Mouse (Mus musculus): ENCODE measurements around the gene Eif2ak4.
A peak's percentile ranks its signal among the peaks of the same experiment; 100 is the strongest.

Eif2ak4 gene

DNA sequence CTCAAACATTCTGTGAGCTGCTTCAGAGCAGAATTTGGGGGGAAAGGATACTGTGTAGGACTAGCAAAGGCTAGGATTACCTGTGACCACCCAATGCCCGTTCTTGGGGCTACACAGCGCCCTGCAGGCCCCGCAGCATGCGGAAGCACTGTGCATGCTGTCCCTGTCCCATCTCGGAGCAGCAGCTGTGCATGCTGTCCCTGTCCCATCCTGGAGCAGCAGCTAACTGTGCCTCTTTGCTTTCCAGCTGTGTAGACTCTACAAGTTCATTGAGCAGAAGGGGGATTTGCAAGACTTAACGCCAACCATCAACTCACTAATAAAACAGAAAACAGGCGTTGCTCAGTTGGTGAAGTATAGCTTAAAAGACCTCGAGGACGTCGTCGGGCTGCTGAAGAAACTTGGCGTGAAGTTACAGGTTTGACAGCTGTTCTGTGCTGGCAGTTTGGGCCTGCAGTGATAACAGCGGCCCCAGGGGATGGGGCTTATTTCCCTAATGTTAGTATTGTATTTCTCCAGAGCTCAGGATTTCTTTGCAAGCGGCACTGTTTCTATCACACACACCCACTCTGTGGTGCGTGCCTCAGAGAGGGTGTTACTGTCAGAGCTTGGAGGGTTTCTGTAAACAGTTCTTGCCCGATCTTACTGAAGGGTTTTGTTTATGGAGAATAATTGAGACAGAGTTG lies 73.2 kb downstream of the Eif2ak4 start:
- no peaks in the 10 kb centered on the region for H3K9me3 ChIP-seq (ENCODE audit: low read length)
- no peaks in the 10 kb centered on the region for H3K27me3 ChIP-seq (ENCODE audit: insufficient read depth, low read length)
- no peak for TF ChIP-seq POU5F1 (IDR thresholded peaks at IDR 0.05; ENCODE audit: borderline replicate concordance, low read length)

DNA sequence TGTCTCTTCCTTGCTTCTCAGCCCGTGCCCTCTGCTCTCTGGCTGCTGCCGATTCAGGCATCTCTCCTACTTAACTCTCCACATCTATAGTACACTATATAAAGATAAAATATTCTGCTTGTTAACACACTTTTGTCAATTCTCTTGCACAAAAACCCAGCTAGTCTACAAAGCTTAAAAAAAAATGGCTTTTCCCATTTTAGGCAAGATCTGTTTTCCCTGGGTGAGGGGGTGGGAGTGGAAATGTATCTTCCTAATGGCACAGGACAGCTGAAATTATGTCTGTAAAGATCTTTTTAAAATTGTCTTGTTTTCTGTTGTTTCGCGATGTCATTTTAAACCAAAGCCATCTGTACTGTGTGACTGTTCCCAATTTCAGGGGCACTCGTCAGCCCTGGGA lies 75.1 kb downstream of the Eif2ak4 start:
- peaks cover 4% of the 10 kb centered on the region for H3K4me1 ChIP-seq (replicated peaks; ENCODE audit: low read depth, low read length)
- TF ChIP-seq NANOG (IDR thresholded peaks at IDR 0.05; ENCODE audit: borderline replicate concordance, low read length), result no peak
- H3K9me3 ChIP-seq (ENCODE audit: low read length), result no peaks in the 10 kb centered on the region
- H3K27me3 ChIP-seq (ENCODE audit: insufficient read depth, low read length), result no peaks in the 10 kb centered on the region
- H3K36me3 ChIP-seq (ENCODE audit: insufficient read depth, low read length), result peaks cover 14% of the 10 kb centered on the region
- H3K4me3 ChIP-seq (replicated peaks; ENCODE audit: low read length), result no peak overlapping the region

More for the DNA sequence above, 73.2 kb downstream of the Eif2ak4 start:
- Histone ChIP-seq H3K4me3 (replicated peaks; ENCODE audit: low read length) (no peak overlapping the region), H3K4me1 (replicated peaks; ENCODE audit: low read depth, low read length) (peaks cover 4% of the 10 kb centered on the region), H3K36me3 (ENCODE audit: insufficient read depth, low read length) (peaks cover 14% of the 10 kb centered on the region)

DNA sequence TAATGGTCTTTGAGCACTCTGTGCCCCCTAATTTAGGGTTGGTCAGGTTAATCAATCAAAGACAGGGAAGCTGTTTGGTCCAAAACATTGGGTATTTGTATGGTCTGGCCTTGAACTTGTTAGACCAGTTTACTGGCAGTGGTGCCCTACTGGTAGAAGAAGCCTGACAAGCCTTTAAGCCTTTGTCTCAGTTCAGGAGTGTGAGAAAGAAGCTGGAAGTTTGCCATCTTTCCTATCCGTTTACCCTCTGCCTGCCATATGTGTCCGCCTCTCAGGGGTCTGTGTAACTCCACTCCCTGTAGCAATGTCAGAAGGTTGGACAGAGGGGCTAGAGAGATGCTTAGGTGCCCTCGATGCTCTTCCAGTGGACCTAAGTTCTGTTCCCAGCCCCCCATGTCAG lies 76.0 kb downstream of the Eif2ak4 start:
- Histone ChIP-seq H3K4me3 (replicated peaks; ENCODE audit: low read length) (no peak overlapping the region), H3K27me3 (ENCODE audit: insufficient read depth, low read length) (no peaks in the 10 kb centered on the region), H3K9me3 (ENCODE audit: low read length) (no peaks in the 10 kb centered on the region), H3K36me3 (ENCODE audit: insufficient read depth, low read length) (peaks cover 24% of the 10 kb centered on the region), H3K4me1 (replicated peaks; ENCODE audit: low read depth, low read length) (peaks cover 4% of the 10 kb centered on the region)
- TF ChIP-seq CTCF (conservative IDR thresholded peaks at IDR 0.05; ENCODE audit: low read length) (no peak), POU5F1 (IDR thresholded peaks at IDR 0.05; ENCODE audit: borderline replicate concordance, low read length) (no peak), NANOG (IDR thresholded peaks at IDR 0.05; ENCODE audit: borderline replicate concordance, low read length) (no peak)

DNA sequence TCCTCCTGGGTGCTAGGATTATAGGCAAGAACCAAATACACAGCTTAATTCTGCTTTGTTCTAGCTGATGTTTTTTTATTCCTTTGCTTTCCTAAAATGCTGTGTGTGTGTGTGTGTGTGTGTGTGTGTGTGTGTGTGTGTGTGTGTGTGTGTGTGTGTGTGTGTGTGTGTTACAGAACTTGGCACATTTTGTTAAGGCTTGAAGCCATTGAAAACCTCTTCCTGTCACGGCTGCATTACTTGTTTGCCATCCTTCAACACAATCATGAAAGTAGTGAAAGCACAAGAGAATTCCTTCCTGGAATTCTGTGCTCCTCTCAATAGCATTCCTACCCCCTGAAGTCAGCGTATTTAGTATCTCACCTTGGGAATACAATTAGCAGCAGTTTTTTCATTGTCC lies 77.5 kb downstream of the Eif2ak4 start:
- Histone ChIP-seq H3K36me3 (ENCODE audit: insufficient read depth, low read length) (peaks cover 38% of the 10 kb centered on the region), H3K9me3 (ENCODE audit: low read length) (no peaks in the 10 kb centered on the region), H3K4me1 (replicated peaks; ENCODE audit: low read depth, low read length) (peaks cover 4% of the 10 kb centered on the region), H3K4me3 (replicated peaks; ENCODE audit: low read length) (no peak overlapping the region), H3K27me3 (ENCODE audit: insufficient read depth, low read length) (no peaks in the 10 kb centered on the region)
- no peak for TF ChIP-seq CTCF (conservative IDR thresholded peaks at IDR 0.05; ENCODE audit: low read length)
- TF ChIP-seq POU5F1 (IDR thresholded peaks at IDR 0.05; ENCODE audit: borderline replicate concordance, low read length), result no peak
- TF ChIP-seq NANOG (IDR thresholded peaks at IDR 0.05; ENCODE audit: borderline replicate concordance, low read length), result no peak

DNA sequence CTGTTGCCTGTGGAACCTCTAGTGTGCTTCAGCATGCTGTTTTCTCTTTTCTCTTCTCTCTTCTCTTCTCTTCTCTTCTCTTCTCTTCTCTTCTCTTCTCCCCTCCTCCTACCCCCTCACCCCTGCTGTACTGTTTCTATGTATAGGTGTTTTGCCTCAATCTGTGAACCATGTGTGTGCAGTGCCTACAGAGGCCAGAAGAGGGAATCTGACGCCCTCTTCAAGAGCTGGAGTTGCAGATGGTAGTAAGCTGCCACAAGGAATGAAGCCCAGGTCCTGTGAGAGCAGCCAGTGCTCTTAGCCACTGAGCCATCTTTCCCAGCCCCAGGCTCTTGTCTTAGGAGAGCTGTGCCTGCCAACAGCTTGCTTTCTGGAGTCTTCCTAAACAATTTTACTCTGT lies 78.2 kb downstream of the Eif2ak4 start:
- Histone ChIP-seq H3K27me3 (ENCODE audit: insufficient read depth, low read length) (no peaks in the 10 kb centered on the region), H3K36me3 (ENCODE audit: insufficient read depth, low read length) (peaks cover 45% of the 10 kb centered on the region), H3K9me3 (ENCODE audit: low read length) (no peaks in the 10 kb centered on the region), H3K4me3 (replicated peaks; ENCODE audit: low read length) (no peak overlapping the region), H3K4me1 (replicated peaks; ENCODE audit: low read depth, low read length) (peaks cover 4% of the 10 kb centered on the region)
- TF ChIP-seq NANOG (IDR thresholded peaks at IDR 0.05; ENCODE audit: borderline replicate concordance, low read length) (no peak), CTCF (conservative IDR thresholded peaks at IDR 0.05; ENCODE audit: low read length) (peak; percentile 14; the same call in 1 of the 2 replicates), POU5F1 (IDR thresholded peaks at IDR 0.05; ENCODE audit: borderline replicate concordance, low read length) (no peak)

DNA sequence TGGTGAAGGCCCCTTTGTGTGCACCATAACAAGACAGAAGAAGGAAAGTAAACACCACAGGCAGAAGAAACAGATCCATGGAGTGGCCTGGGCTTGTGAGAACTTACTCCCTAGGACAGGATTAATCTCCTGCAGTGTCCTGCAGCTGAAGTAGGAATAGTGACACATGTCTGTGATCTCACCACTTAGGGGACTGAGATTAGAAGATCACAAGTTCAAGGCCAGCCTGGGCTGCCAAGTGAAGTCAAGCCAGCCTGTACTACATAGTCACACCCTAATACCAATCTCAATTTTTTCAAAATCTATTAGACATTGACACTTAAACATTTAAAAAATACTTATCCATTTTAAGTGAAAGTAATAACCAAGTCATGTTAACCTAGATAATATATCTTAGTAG lies 79.9 kb downstream of the Eif2ak4 start:
- TF ChIP-seq POU5F1 (IDR thresholded peaks at IDR 0.05; ENCODE audit: borderline replicate concordance, low read length) (no peak), CTCF (conservative IDR thresholded peaks at IDR 0.05; ENCODE audit: low read length) (no peak), NANOG (IDR thresholded peaks at IDR 0.05; ENCODE audit: borderline replicate concordance, low read length) (no peak)
- no peak overlapping the region for H3K4me3 ChIP-seq (replicated peaks; ENCODE audit: low read length)
- H3K4me1 ChIP-seq (replicated peaks; ENCODE audit: low read depth, low read length), result peaks cover 4% of the 10 kb centered on the region
- H3K27me3 ChIP-seq (ENCODE audit: insufficient read depth, low read length), result no peaks in the 10 kb centered on the region
- peaks cover 59% of the 10 kb centered on the region for H3K36me3 ChIP-seq (ENCODE audit: insufficient read depth, low read length)
- no peaks in the 10 kb centered on the region for H3K9me3 ChIP-seq (ENCODE audit: low read length)

DNA sequence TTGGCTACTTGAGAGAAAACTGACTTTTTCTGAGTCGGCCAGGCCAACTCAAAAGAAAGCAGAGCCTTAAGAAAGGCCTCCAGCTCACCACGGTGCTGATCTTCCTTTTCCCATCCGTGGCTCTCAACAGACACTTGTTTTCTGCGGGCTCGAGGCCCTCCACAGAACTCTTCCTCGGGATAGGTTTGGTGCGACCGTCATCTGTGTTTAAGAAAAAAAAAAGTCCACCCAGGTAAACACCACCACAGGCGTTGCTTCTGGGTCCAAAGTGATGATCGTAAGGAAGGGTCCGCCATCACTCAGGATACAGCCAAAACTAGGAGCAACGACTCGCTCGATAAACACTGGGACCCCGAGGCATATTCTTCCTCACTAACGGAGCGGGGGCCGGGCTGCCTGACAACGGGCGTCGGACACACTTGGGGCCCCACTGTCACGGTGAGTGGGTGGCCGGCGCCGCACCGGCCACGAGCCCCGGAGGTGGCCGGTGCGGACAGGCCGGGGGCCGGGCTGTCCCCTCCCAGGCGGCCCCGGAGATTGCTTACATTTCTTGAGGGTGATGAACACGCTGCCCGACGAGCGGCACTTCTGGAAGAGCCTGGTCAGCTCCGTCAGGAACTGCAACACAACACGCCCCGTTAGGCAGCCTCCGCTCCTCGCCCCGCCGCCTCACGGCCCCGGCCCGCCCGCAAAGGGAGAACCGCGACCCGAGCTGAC lies 90.6 kb downstream of the Eif2ak4 start:
- H3K4me1 ChIP-seq (replicated peaks; ENCODE audit: low read depth, low read length), result peaks cover 32% of the 10 kb centered on the region
- H3K4me3 ChIP-seq (replicated peaks; ENCODE audit: low read length), result peak overlapping the region; percentile 90
- TF ChIP-seq POU5F1 (IDR thresholded peaks at IDR 0.05; ENCODE audit: borderline replicate concordance, low read length) (no peak), NANOG (IDR thresholded peaks at IDR 0.05; ENCODE audit: borderline replicate concordance, low read length) (no peak), CTCF (conservative IDR thresholded peaks at IDR 0.05; ENCODE audit: low read length) (no peak)
- no peaks in the 10 kb centered on the region for H3K27me3 ChIP-seq (ENCODE audit: insufficient read depth, low read length)
- no peaks in the 10 kb centered on the region for H3K9me3 ChIP-seq (ENCODE audit: low read length)
- H3K36me3 ChIP-seq (ENCODE audit: insufficient read depth, low read length), result peaks cover 31% of the 10 kb centered on the region

DNA sequence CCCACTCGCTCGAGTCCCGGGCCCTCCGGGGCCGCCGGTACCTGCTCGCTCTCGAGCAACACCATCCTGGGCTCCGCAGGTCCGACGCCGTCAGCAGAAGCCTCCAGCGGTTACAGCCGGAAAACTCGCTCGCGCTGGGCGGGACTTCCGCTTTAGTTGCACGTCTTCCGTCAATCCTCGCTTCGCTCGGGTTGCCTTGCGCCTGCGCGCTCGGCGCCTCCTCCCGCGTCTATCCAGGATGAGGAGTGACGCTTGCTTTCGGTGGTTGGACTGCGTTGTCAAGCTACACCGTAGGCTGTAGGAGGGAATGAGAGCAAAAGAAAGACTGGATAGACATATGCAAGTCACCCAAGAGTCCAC lies 91.1 kb downstream of the Eif2ak4 start, which contains the start of gene Srp14:
TSS of gene Srp14 (minus strand) at position 162 of the 360 bp plus-strand sequence.
- H3K36me3 ChIP-seq (ENCODE audit: insufficient read depth, low read length), result peaks cover 25% of the 10 kb centered on the region
- peak within 1 kb of the TSS; percentile 90 for H3K4me3 ChIP-seq (replicated peaks; ENCODE audit: low read length)
- H3K9me3 ChIP-seq (ENCODE audit: low read length), result no peaks in the 10 kb centered on the region
- H3K4me1 ChIP-seq (replicated peaks; ENCODE audit: low read depth, low read length), result peaks cover 37% of the 10 kb centered on the region
- no peak for TF ChIP-seq CTCF (conservative IDR thresholded peaks at IDR 0.05; ENCODE audit: low read length)
- no peak for TF ChIP-seq NANOG (IDR thresholded peaks at IDR 0.05; ENCODE audit: borderline replicate concordance, low read length)
- TF ChIP-seq POU5F1 (IDR thresholded peaks at IDR 0.05; ENCODE audit: borderline replicate concordance, low read length), result no peak
- no peaks in the 10 kb centered on the region for H3K27me3 ChIP-seq (ENCODE audit: insufficient read depth, low read length)
